Mouse (Mus musculus) heart, postnatal 0 days (tissue): Measurements from ENCODE around the gene Tmem117. TPM values are rescaled to one million over a fixed set of nuclear protein-coding genes. Genes with fewer than 3 reads are reported as not detected.

Source experiments
- ATAC-seq: fragments of 200-750 bp; cut with Nextera tagmentation; 2 replicates; pipeline ENCODE4 v1.8.0; 2017; ENCODE audit warnings: low read depth, moderate number of reproducible peaks, moderate library complexity; ENCODE audit not compliant: insufficient read depth
- DNase-seq: peaks from one replicate; pipeline ENCODE4 v3.0.0-alpha.2; 2016; ENCODE audit warnings: low spot score
- H3K27ac ChIP-seq: fragments of 300-500 bp; sonication (generic); 2 replicates; pipeline ENCODE4 v1.5.1; 2014; ENCODE audit warnings: low read depth, mild to moderate bottlenecking
- H3K27me3 ChIP-seq: fragments of 300-500 bp; sonication (generic); 2 replicates; pipeline ENCODE4 v1.6.1; 2014; ENCODE audit warnings: low read length, mixed read lengths; ENCODE audit not compliant: control insufficient read depth, insufficient read depth
- H3K36me3 ChIP-seq: fragments of 300-500 bp; sonication (generic); replicated peaks from 2 replicates; pipeline ENCODE4 v1.6.1; 2014; ENCODE audit warnings: low read length, mixed read lengths; ENCODE audit not compliant: control insufficient read depth, insufficient read depth
- H3K4me1 ChIP-seq: fragments of 300-500 bp; sonication (generic); 2 replicates; pipeline ENCODE4 v1.6.1; 2014; ENCODE audit warnings: antibody characterized with exemption; ENCODE audit not compliant: control insufficient read depth, insufficient read depth
- H3K4me2 ChIP-seq: fragments of 300-500 bp; sonication (generic); 2 replicates; pipeline ENCODE4 v1.6.1; 2014; ENCODE audit warnings: low read depth, mild to moderate bottlenecking, low read length, moderate library complexity
- H3K4me3 ChIP-seq: fragments of 300-500 bp; sonication (generic); 2 replicates; pipeline ENCODE4 v1.5.1; 2014; ENCODE audit warnings: low read depth, low read length
- H3K9ac ChIP-seq: fragments of 300-500 bp; sonication (generic); replicated peaks from 2 replicates; pipeline ENCODE4 v1.6.1; 2014; ENCODE audit warnings: low read depth, low read length, mixed read lengths
- H3K9me3 ChIP-seq: fragments of 300-500 bp; sonication (generic); replicated peaks from 2 replicates; pipeline ENCODE4 v1.6.1; 2016; ENCODE audit warnings: low read length; ENCODE audit not compliant: control insufficient read depth
- CTCF ChIP-seq: IDR thresholded peaks from 2 replicates; pipeline ENCODE4 v1.5.1; 2016; ENCODE audit warnings: antibody characterized with exemption, control low read depth, low read depth
- EP300 ChIP-seq: IDR thresholded peaks from 2 replicates; pipeline ENCODE4 v1.6.1; 2016; ENCODE audit warnings: antibody characterized with exemption, low read depth
- WGBS: fragments of 180-500 bp; shearing (Covaris S2); extraction: QIAGEN DNeasy Blood & Tissue Kit; methylation state at CpG from one replicate; pipeline ENCODE4 v1.1.7; 2014; 5-methylcytosine and 5-hydroxymethylcytosine counted together
- polyA plus RNA-seq: library from polyadenylated mRNA; unstranded; fragments of >200 nt; fragmentation: Nextera tagmentation; extraction: Ambion mirVana; gene quantifications from 2 replicates; pipeline ENCODE4 v1.2.1, GENCODE M21; 2015
- total RNA-seq: library from RNA; depleted of rRNA; stranded (reverse); fragments of >200 nt; gene quantifications from 2 replicates; pipeline ENCODE4 v1.2.3, GENCODE M21; 2014; ENCODE audit warnings: low replicate concordance

Gene Tmem117
- total and polyA plus RNA-seq, 2 experiments from 2014 or later: 2.5 to 3.5 TPM

DNA sequence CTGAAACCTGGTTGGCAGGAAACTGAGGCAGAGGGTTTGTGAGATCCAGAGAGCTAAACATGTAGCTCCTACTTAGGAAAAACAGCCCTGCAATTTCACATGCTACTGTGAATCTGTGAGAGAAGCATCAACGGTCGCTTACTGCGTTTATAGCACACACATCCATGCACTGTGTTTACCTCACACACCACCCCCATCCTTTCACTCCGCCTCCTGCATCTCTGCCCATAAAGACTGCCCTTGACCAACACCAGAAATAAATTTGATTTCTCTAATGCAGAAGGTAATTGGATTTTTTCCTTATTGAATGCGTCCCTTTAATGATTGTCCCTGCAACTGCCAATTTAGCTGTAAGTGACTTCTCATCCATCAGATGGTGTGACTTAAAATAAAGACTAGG is 299.0 kb downstream of the Tmem117 start:
- H3K36me3 ChIP-seq: no peaks in the 10 kb centered on the region
- H3K4me3 ChIP-seq: no peak overlapping the region
- no peak overlapping the region for H3K4me2 ChIP-seq
- 83% methylated on average over 5 of the region's 5 CpGs for WGBS
- no peak overlapping the region for H3K9ac ChIP-seq
- no peaks in the 10 kb centered on the region for H3K27me3 ChIP-seq
- no peaks in the 10 kb centered on the region for H3K4me1 ChIP-seq
- H3K9me3 ChIP-seq: no peaks in the 10 kb centered on the region
- ATAC-seq (no peak), DNase-seq (no peak)
- no peak for TF ChIP-seq EP300
- no peak for TF ChIP-seq CTCF
- no peak overlapping the region for H3K27ac ChIP-seq

GRCm38 (mm10) chr15:94930743-94931142 is 301.7 kb downstream of the Tmem117 start:
- Histone ChIP-seq H3K27me3 (no peaks in the 10 kb centered on the region), H3K36me3 (no peaks in the 10 kb centered on the region), H3K9ac (no peak overlapping the region), H3K4me1 (no peaks in the 10 kb centered on the region), H3K4me3 (no peak overlapping the region), H3K4me2 (no peak overlapping the region), H3K9me3 (no peaks in the 10 kb centered on the region), H3K27ac (no peak overlapping the region)
- DNase-seq (no peak), ATAC-seq (no peak)
- TF ChIP-seq EP300 (no peak), CTCF (no peak)
- WGBS: 46% methylated on average over 3 of the region's 3 CpGs

DNA sequence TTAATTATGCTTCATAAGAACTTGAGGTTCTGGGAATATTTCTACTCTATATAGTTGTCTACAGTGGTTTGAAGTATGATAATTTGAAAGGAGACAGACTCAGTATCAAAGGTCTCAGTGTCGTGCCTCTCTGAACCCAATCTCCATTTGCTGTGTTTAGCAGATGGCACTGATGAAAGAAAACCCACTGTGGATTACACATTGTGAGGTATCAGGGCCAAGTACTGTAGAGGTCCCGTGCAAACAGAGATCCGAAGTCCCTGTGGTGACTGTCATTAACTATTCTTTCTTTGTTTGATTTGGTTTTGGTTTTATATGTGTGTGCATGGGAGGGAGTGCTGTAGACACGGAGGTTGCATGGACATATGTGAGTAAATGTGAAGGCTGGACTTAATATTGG is 304.0 kb downstream of the Tmem117 start:
- H3K27ac ChIP-seq: no peak overlapping the region
- no peaks in the 10 kb centered on the region for H3K9me3 ChIP-seq
- 76% methylated on average over 4 of the region's 4 CpGs for WGBS
- no peak overlapping the region for H3K9ac ChIP-seq
- no peaks in the 10 kb centered on the region for H3K4me1 ChIP-seq
- H3K36me3 ChIP-seq: no peaks in the 10 kb centered on the region
- no peak for DNase-seq
- H3K4me3 ChIP-seq: no peak overlapping the region
- no peak for TF ChIP-seq EP300
- no peak for TF ChIP-seq CTCF
- ATAC-seq: no peak
- H3K4me2 ChIP-seq: no peak overlapping the region
- H3K27me3 ChIP-seq: no peaks in the 10 kb centered on the region

DNA sequence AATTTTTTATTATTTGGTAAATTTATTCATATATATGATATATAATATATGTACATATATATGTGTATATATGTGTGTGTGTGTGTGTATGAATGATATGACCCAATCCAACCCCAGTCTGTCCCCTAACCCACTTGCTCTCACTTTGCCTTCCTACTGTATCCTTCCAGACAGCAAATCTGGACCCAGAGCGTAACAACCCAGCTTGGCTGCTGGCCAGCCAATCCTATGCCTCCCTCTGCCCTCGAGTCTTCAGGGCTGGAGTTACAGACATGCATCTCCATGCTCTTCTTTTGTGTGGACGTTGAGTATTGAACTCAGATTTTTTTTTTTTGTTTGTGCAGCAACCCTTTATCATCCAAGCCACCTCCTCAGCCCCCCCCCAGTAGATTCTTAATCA is 304.4 kb downstream of the Tmem117 start:
- Histone ChIP-seq H3K4me1 (no peaks in the 10 kb centered on the region), H3K9me3 (no peaks in the 10 kb centered on the region), H3K27ac (no peak overlapping the region), H3K4me3 (no peak overlapping the region), H3K36me3 (no peaks in the 10 kb centered on the region), H3K27me3 (no peaks in the 10 kb centered on the region), H3K4me2 (no peak overlapping the region), H3K9ac (no peak overlapping the region)
- no peak for ATAC-seq
- no peak for DNase-seq
- TF ChIP-seq CTCF: no peak
- TF ChIP-seq EP300: no peak
- 35% methylated on average over 3 of the region's 3 CpGs for WGBS

DNA sequence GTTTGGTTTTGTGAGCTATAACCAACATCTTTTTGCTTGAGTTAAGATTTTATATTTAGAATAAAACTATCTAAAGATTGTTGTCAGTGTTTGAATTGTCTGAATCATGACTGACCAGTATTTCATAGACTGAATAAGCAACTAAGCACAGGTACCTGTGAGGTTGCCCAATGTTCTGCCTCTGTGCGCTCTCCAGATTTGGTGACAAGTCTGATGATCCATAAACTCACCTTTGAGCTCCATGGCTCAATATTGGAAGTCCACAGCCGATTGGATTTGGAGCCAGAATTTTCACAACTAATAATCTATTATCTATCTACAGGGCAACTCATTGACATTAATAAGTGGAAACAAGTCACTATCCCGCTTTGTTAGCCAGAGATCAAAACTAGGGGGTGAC is 312.9 kb downstream of the Tmem117 start:
- Histone ChIP-seq H3K9me3 (no peaks in the 10 kb centered on the region), H3K9ac (no peak overlapping the region), H3K4me1 (no peaks in the 10 kb centered on the region), H3K27me3 (no peaks in the 10 kb centered on the region), H3K4me3 (no peak overlapping the region), H3K27ac (no peak overlapping the region), H3K4me2 (no peak overlapping the region), H3K36me3 (no peaks in the 10 kb centered on the region)
- DNase-seq (no peak), ATAC-seq (no peak)
- TF ChIP-seq EP300: no peak
- TF ChIP-seq CTCF: no peak
- WGBS: 84% methylated on average over 3 of the region's 3 CpGs

DNA sequence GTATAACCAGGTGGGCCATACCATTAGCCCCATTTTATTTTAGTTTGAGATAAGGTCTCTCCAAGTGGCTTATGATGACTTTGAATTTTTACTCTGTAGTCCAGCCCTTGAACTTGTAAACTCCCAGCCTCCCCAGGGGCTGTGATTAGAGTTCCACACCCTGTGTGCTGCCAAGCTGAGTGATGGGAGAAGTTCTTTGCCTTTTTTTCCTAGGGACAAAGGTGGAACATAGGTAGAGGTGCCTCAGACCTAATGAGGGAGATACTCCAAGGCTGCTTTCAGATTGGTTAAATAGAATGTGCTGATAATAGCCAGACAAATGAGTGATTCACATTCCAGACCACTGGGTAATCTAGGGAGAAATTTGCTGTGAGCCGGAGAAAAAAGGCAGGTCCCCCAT is 313.4 kb downstream of the Tmem117 start:
- no peak for ATAC-seq
- Histone ChIP-seq H3K4me3 (no peak overlapping the region), H3K36me3 (no peaks in the 10 kb centered on the region), H3K27ac (no peak overlapping the region), H3K4me2 (no peak overlapping the region), H3K27me3 (no peaks in the 10 kb centered on the region), H3K4me1 (no peaks in the 10 kb centered on the region), H3K9me3 (no peaks in the 10 kb centered on the region), H3K9ac (no peak overlapping the region)
- TF ChIP-seq EP300 (no peak), CTCF (no peak)
- no peak for DNase-seq
- 29% methylated on average over 1 of the region's 1 CpGs for WGBS
